Mouse (Mus musculus) MEL (cell line): ENCODE data around the gene Borcs7. TPM values are rescaled to one million over a fixed set of nuclear protein-coding genes. Genes with fewer than 3 reads are reported as not detected.

Experiments used
- DNase-seq: peaks from one replicate; pipeline ENCODE4 v3.0.0; 2011; ENCODE audit warnings: low read depth, low spot score
- H3K27ac ChIP-seq: 2 replicates; pipeline ENCODE4 v1.5.1; 2012; ENCODE audit warnings: low read depth, mild to moderate bottlenecking, control low read depth, low read length, moderate library complexity; ENCODE audit not compliant: control insufficient read depth
- H3K27me3 ChIP-seq, 2 experiments: fragments of 150-350 bp in 1 of 2; sonication (generic) in 1 of 2; 2 replicates each; pipeline ENCODE4 v1.6.1; 2012; ENCODE audit warnings: low read length in 2 of 2, mild to moderate bottlenecking in 2 of 2, improper control_type of control experiment in 1 of 2, moderate library complexity in 1 of 2; ENCODE audit not compliant: insufficient read depth in 2 of 2, control insufficient read depth in 1 of 2
- H3K36me3 ChIP-seq, 2 experiments: 2 replicates each; pipeline ENCODE4 v1.6.1; 2012 to 2014; ENCODE audit warnings: low read length in 2 of 2, improper control_type of control experiment in 1 of 2, inconsistent platforms in 1 of 2, mild to moderate bottlenecking in 1 of 2; ENCODE audit not compliant: insufficient read depth in 2 of 2, control insufficient read depth in 1 of 2
- H3K4me1 ChIP-seq, 2 experiments: fragments of 150-350 bp in 1 of 2; sonication (generic) in 1 of 2; 2 replicates each; pipeline ENCODE4 v1.6.1; 2012; ENCODE audit warnings: low read length in 2 of 2, improper control_type of control experiment in 1 of 2, mild to moderate bottlenecking in 1 of 2; ENCODE audit not compliant: insufficient read depth in 2 of 2, control insufficient read depth in 1 of 2
- H3K4me3 ChIP-seq, 2 experiments: fragments of 150-350 bp in 1 of 2; sonication (generic) in 1 of 2; 2 replicates each; pipeline ENCODE4 v1.5.1; 2012; ENCODE audit warnings: low read depth in 2 of 2, low read length in 2 of 2, mild to moderate bottlenecking in 2 of 2, moderate library complexity in 2 of 2, control low read depth in 1 of 2, improper control_type of control experiment in 1 of 2; ENCODE audit not compliant: control insufficient read depth in 1 of 2, insufficient read depth in 1 of 2
- H3K79me2 ChIP-seq: 2 replicates; pipeline ENCODE4 v1.6.1; 2012; ENCODE audit warnings: mild to moderate bottlenecking, low read length, moderate library complexity; ENCODE audit not compliant: control insufficient read depth, poor library complexity, insufficient read depth
- H3K9ac ChIP-seq: 2 replicates; pipeline ENCODE4 v1.6.1; 2012; ENCODE audit warnings: low read depth, mild to moderate bottlenecking, control low read depth, low read length, moderate library complexity; ENCODE audit not compliant: control insufficient read depth, poor library complexity, severe bottlenecking
- H3K9me3 ChIP-seq: fragments of 150-350 bp; sonication (generic); replicated peaks from 2 replicates; pipeline ENCODE4 v1.6.1; 2012; ENCODE audit warnings: mild to moderate bottlenecking, low read length, improper control_type of control experiment, moderate library complexity; ENCODE audit not compliant: insufficient read depth
- CHD2 ChIP-seq: IDR thresholded peaks from 2 replicates; pipeline ENCODE4 v1.6.1; 2011; ENCODE audit warnings: low read length, improper control_type of control experiment
- CTCF ChIP-seq, 3 experiments: IDR thresholded peaks in 2 of 3; conservative IDR thresholded peaks in 1 of 3; 2 replicates each; pipeline ENCODE4 v1.5.1; 2011 to 2012; ENCODE audit warnings: low read length in 3 of 3, low read depth in 2 of 3, mild to moderate bottlenecking in 2 of 3, improper control_type of control experiment in 1 of 3, inconsistent platforms in 1 of 3, mixed read lengths in 1 of 3, moderate library complexity in 1 of 3; ENCODE audit not compliant: control insufficient read depth in 1 of 3, insufficient read depth in 1 of 3, poor library complexity in 1 of 3, severe bottlenecking in 1 of 3
- E2F4 ChIP-seq: IDR thresholded peaks from 2 replicates; pipeline ENCODE4 v1.6.1; 2011; ENCODE audit warnings: low read depth, low read length, improper control_type of control experiment, borderline replicate concordance
- ETS1 ChIP-seq: IDR thresholded peaks from 2 replicates; pipeline ENCODE4 v1.6.1; 2012; ENCODE audit warnings: low read depth, mild to moderate bottlenecking, inconsistent platforms, low read length, improper control_type of control experiment, moderate library complexity
- GABPA ChIP-seq: IDR thresholded peaks from 2 replicates; pipeline ENCODE4 v1.6.1; 2012; ENCODE audit warnings: low read depth, mild to moderate bottlenecking, inconsistent platforms, low read length, improper control_type of control experiment, moderate library complexity
- GATA1 ChIP-seq: IDR thresholded peaks from 2 replicates; pipeline ENCODE4 v1.6.1; 2011; ENCODE audit warnings: low read depth, low read length, improper control_type of control experiment
- HCFC1 ChIP-seq: IDR thresholded peaks from 2 replicates; pipeline ENCODE4 v1.6.1; 2012; ENCODE audit warnings: low read depth, mild to moderate bottlenecking, inconsistent platforms, low read length, improper control_type of control experiment, moderate library complexity
- MAX ChIP-seq: IDR thresholded peaks from 2 replicates; pipeline ENCODE4 v1.6.1; 2011; ENCODE audit warnings: low read length, improper control_type of control experiment
- MAZ ChIP-seq: IDR thresholded peaks from 2 replicates; pipeline ENCODE4 v1.6.1; 2012; ENCODE audit warnings: low read depth, mild to moderate bottlenecking, inconsistent platforms, low read length, improper control_type of control experiment
- MYB ChIP-seq: IDR thresholded peaks from 2 replicates; pipeline ENCODE4 v1.6.1; 2011; ENCODE audit warnings: mild to moderate bottlenecking, low read depth, low read length, improper control_type of control experiment
- NELFE ChIP-seq: IDR thresholded peaks from 2 replicates; pipeline ENCODE4 v1.6.1; 2011; ENCODE audit warnings: low read depth, low read length, improper control_type of control experiment
- NRF1 ChIP-seq: IDR thresholded peaks from 2 replicates; pipeline ENCODE4 v1.6.1; 2014; ENCODE audit warnings: low read depth, mild to moderate bottlenecking, inconsistent platforms, low read length, improper control_type of control experiment, moderate library complexity; ENCODE audit not compliant: poor library complexity, insufficient read depth, severe bottlenecking
- POLR2A ChIP-seq, 2 experiments: IDR thresholded peaks; 2 replicates each; pipeline ENCODE4 v1.6.1; 2011 to 2012; ENCODE audit warnings: low read length in 2 of 2, mild to moderate bottlenecking in 2 of 2, control low read depth in 1 of 2, improper control_type of control experiment in 1 of 2, low read depth in 1 of 2, moderate library complexity in 1 of 2; ENCODE audit not compliant: control insufficient read depth in 1 of 2, insufficient read depth in 1 of 2, poor library complexity in 1 of 2
- POLR2AphosphoS2 ChIP-seq: IDR thresholded peaks from 2 replicates; pipeline ENCODE4 v1.6.1; 2011; ENCODE audit warnings: low read length, improper control_type of control experiment
- RCOR1 ChIP-seq: IDR thresholded peaks from 2 replicates; pipeline ENCODE4 v1.6.1; 2012; ENCODE audit warnings: low read depth, mild to moderate bottlenecking, inconsistent platforms, low read length, improper control_type of control experiment
- TAL1 ChIP-seq: IDR thresholded peaks from 2 replicates; pipeline ENCODE4 v1.6.1; 2012; ENCODE audit warnings: mild to moderate bottlenecking, inconsistent platforms, low read length, moderate library complexity, mixed read lengths
- TBP ChIP-seq: IDR thresholded peaks from 2 replicates; pipeline ENCODE4 v1.8.0; 2011; ENCODE audit warnings: low read depth, low read length, improper control_type of control experiment
- TCF12 ChIP-seq: IDR thresholded peaks from 2 replicates; pipeline ENCODE4 v1.6.1; 2014; ENCODE audit warnings: low read depth, mild to moderate bottlenecking, inconsistent platforms, low read length, improper control_type of control experiment, moderate library complexity
- USF1 ChIP-seq: IDR thresholded peaks from 2 replicates; pipeline ENCODE4 v1.6.1; 2014; ENCODE audit warnings: low read depth, mild to moderate bottlenecking, inconsistent platforms, low read length, improper control_type of control experiment, moderate library complexity
- ZKSCAN1 ChIP-seq: IDR thresholded peaks from 2 replicates; pipeline ENCODE4 v1.6.1; 2012; ENCODE audit warnings: low read depth, mild to moderate bottlenecking, inconsistent platforms, low read length, improper control_type of control experiment, moderate library complexity
- polyA plus RNA-seq, 2 experiments: library from polyadenylated mRNA; stranded (reverse) in 1 of 2; unstranded in 1 of 2; fragments of >175 nt in 1 of 2; fragments of >200 nt in 1 of 2; gene quantifications; 2 replicates each; pipeline versions ENCODE4 v1.2.1 to v1.2.4; 2012; ENCODE audit warnings: low replicate concordance in 2 of 2, low read depth in 1 of 2; ENCODE audit not compliant: insufficient read length in 2 of 2, insufficient read depth in 1 of 2, missing spikeins in 1 of 2
- total RNA-seq: library from RNA; depleted of rRNA; stranded (reverse); fragments of 300-350 nt; gene quantifications from 2 replicates; pipeline ENCODE4 v1.2.3, GENCODE M21; 2012

Gene Borcs7
- total and polyA plus RNA-seq, 3 experiments: 4.1 to 11.1 TPM; not detected in 1

DNA sequence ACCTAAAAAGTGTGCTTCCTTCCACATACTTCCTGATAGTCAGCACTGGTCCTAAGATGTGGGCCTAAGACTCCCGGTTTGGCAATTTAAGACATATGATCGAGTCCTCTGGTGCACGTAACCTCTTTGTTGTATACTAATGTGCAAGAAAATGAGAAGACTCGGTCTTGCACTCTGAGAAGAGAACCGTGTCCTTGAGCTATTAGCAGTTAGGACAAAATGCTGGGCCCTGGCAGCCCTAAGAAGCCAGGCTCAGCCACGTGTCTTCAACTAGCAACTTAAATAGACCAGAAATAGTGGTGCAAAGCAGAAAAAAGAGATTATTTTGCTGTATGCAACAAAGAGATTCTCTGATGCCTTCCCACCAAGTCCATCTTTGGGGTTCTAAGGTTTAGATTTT lies 26.9 kb upstream of the Borcs7 start:
- Histone ChIP-seq H3K27ac (no peak overlapping the region), H3K27me3 (no peaks in the 10 kb centered on the region), H3K4me3 (no peak overlapping the region), H3K79me2 (no peaks in the 10 kb centered on the region), H3K36me3 (no peaks in the 10 kb centered on the region), H3K9me3 (no peaks in the 10 kb centered on the region), H3K9ac (no peak overlapping the region), H3K4me1 (no peaks in the 10 kb centered on the region)
- TF ChIP-seq E2F4 (no peak), ETS1 (no peak), MYB (no peak), POLR2AphosphoS2 (no peak), TCF12 (no peak), NRF1 (no peak), GATA1 (no peak), ZKSCAN1 (no peak), TBP (no peak), GABPA (no peak), MAZ (no peak), MAX (no peak), POLR2A (IDR thresholded peaks at IDR 0.05; ENCODE audit: control insufficient read depth in 1 of 2, insufficient read depth in 1 of 2, low read depth in 1 of 2, low read length in 2 of 2, poor library complexity in 1 of 2) (no peak), CHD2 (no peak), TAL1 (no peak), CTCF (IDR thresholded peaks at IDR 0.05 in 2 of 3, conservative IDR thresholded peaks at IDR 0.05 in 1 of 3; ENCODE audit: control insufficient read depth in 1 of 3, insufficient read depth in 1 of 3, low read depth in 2 of 3, low read length in 3 of 3, poor library complexity in 1 of 3, severe bottlenecking in 1 of 3) (no peak), NELFE (no peak), USF1 (no peak), RCOR1 (no peak)
- DNase-seq: no peak

DNA sequence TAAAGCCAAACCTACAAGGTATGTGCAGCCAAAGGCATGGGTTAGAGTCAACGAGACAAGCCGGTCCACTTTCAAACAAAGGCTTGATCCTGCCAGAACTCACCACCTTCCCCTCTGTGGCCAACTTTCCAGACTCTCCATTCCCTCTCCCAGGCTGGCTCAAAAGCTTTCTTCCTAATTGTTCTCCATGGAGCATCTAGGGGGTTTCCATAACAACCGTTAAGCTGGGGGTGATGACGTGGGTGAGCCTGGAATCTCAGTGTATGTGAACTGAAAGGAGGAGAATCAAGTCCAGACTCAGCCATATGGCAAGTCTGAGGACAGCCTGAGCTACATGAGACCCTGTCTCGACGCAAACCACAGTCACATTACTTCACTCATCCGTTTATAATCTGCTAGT lies 24.2 kb upstream of the Borcs7 start:
- no peak overlapping the region for H3K4me3 ChIP-seq
- no peaks in the 10 kb centered on the region for H3K27me3 ChIP-seq
- H3K36me3 ChIP-seq: peaks cover 0 to 6% of the 10 kb centered on the region in 2 experiments; a peak in 1 of 4 replicates
- no peak for DNase-seq
- H3K9me3 ChIP-seq: no peaks in the 10 kb centered on the region
- H3K9ac ChIP-seq: no peak overlapping the region
- no peak overlapping the region for H3K27ac ChIP-seq
- peaks cover 6 to 13% of the 10 kb centered on the region in 2 experiments for H3K4me1 ChIP-seq
- H3K79me2 ChIP-seq: no peaks in the 10 kb centered on the region
- no peak for TF ChIP-seq HCFC1
